Mouse (Mus musculus) cortical plate, adult 2 months (tissue): Measurements from ENCODE around the gene Kdelr3.

Experiments
- CTCF ChIP-seq: fragments of 200-500 bp; IDR thresholded peaks from 2 replicates; pipeline ENCODE4 v1.5.1; 2011; ENCODE audit warnings: mild to moderate bottlenecking, control low read depth, low read length; ENCODE audit not compliant: insufficient read depth; ENCODE audit errors: extremely low read depth
- POLR2A ChIP-seq: fragments of 200-500 bp; IDR thresholded peaks from 2 replicates; pipeline ENCODE4 v1.6.1; 2011; ENCODE audit warnings: mild to moderate bottlenecking, low read length, control low read depth; ENCODE audit not compliant: insufficient read depth; ENCODE audit errors: extremely low read depth

- TF ChIP-seq CTCF (no peak), POLR2A (no peak)
Observed at GRCm38 (mm10) chr15:79518571-79518970, 2.4 kb downstream of the Kdelr3 start.
